Comparison of ENCODE assay signal across 8 mouse cellular contexts in genomic region chr3:158561256-158561986, GRCm38 (mm10). TPM values are rescaled to one million over a fixed set of nuclear protein-coding genes. Genes with fewer than 3 reads are reported as not detected.
DNase-seq lines count a peak whose midpoint lies in the region; ATAC-seq lines count a peak whose summit lies in the region.

No protein-coding gene starts in this region.

- peak; percentile 75 for ATAC-seq in lung, embryonic 15.5 days (ENCODE audit: borderline replicate concordance, extremely low read depth, low FRiP score, low TSS enrichment)
- ATAC-seq in granulocyte monocyte progenitor cell, adult 5-6 weeks (replicated peaks; ENCODE audit: poor library complexity, severe bottlenecking): peak; percentile 25

- H3K9me3 ChIP-seq in lung, embryonic 15.5 days: no peaks in the 10 kb centered on the region

- no peak for DNase-seq in lung, postnatal 25 days (ENCODE audit: low spot score)
- DNase-seq in embryo, embryonic 9.5 days (ENCODE audit: extremely low spot score): peak; percentile 56
- DNase-seq in left cerebral cortex, postnatal 25 days (ENCODE audit: low spot score in 2 of 2): peak; percentile 56 to 71
- peak; percentile 67 for DNase-seq in neural tube, embryonic 10.5 days (ENCODE audit: extremely low spot score, low spot score)
- no peak for DNase-seq in spleen, postnatal 14 days (ENCODE audit: low spot score in 2 of 2)
- DNase-seq in B cell, adult 2 months: no peak

- under 1% methylated on average over 50 of the region's 55 CpGs for WGBS in lung, embryonic 15.5 days

- H3K27ac ChIP-seq in lung, embryonic 15.5 days: no peak overlapping the region

- 0 out of 2 replicates have a peak overlapping the region, but pooled peaks have one; percentile 16 for H3K9ac ChIP-seq in lung, embryonic 15.5 days

- H3K4me2 ChIP-seq in lung, embryonic 15.5 days: peak overlapping the region; percentile 99

- H3K4me3 ChIP-seq in lung, embryonic 15.5 days: peak overlapping the region; percentile 50

- intact Hi-C loops in left cerebral cortex, postnatal 25 days (cut with DNase I): loop anchor here (2.0 to 10.0 kb wide), 6 partner anchors 193 to 983 kb away; no protein-coding TSS in a partner anchor

- peaks cover 46% of the 10 kb centered on the region for H3K27me3 ChIP-seq in lung, embryonic 15.5 days

- H3K4me1 ChIP-seq in lung, embryonic 15.5 days: peaks cover 16% of the 10 kb centered on the region

- no peaks in the 10 kb centered on the region for H3K36me3 ChIP-seq in lung, embryonic 15.5 days

RNA-seq across cellular contexts. Expression of gene Lrrc7, which starts 0.6 kb away (rescaled TPM):
- polyA plus RNA-seq in lung, embryonic 15.5 days (2015; fragmentation: Nextera tagmentation; extraction: Ambion mirVana): 0.17 and 0.33 TPM in 2 replicates
- total RNA-seq in granulocyte monocyte progenitor cell, adult 5-6 weeks (2014; fragmentation: Nextera tagmentation): not detected in 2 replicates
- total RNA-seq in granulocyte monocyte progenitor cell, adult 5-6 weeks (2017): not detected in 2 replicates
- total RNA-seq in left cerebral cortex, postnatal 25 days (2021): 100 to 1,000 TPM; 121 to 134 TPM

Comparison
In these comparisons a context has a peak if more than half of its experiments do, and no peak if none do; other contexts are left out.
1. DNase-seq: peak in embryo, embryonic 9.5 days (single experiment), left cerebral cortex, postnatal 25 days (2 of 2) and neural tube, embryonic 10.5 days (single experiment); none in lung, postnatal 25 days (single experiment), spleen, postnatal 14 days (0 of 2) and B cell, adult 2 months (0 of 2).
2. RNA of gene Lrrc7, which starts 0.6 kb away (total RNA-seq): 121 to 134 TPM in left cerebral cortex, postnatal 25 days; not detected in granulocyte monocyte progenitor cell, adult 5-6 weeks; every median in the first group is over 100 times any median in the second.